Comparison of ENCODE assay signal across 8 mouse cellular contexts in the genomic region with DNA sequence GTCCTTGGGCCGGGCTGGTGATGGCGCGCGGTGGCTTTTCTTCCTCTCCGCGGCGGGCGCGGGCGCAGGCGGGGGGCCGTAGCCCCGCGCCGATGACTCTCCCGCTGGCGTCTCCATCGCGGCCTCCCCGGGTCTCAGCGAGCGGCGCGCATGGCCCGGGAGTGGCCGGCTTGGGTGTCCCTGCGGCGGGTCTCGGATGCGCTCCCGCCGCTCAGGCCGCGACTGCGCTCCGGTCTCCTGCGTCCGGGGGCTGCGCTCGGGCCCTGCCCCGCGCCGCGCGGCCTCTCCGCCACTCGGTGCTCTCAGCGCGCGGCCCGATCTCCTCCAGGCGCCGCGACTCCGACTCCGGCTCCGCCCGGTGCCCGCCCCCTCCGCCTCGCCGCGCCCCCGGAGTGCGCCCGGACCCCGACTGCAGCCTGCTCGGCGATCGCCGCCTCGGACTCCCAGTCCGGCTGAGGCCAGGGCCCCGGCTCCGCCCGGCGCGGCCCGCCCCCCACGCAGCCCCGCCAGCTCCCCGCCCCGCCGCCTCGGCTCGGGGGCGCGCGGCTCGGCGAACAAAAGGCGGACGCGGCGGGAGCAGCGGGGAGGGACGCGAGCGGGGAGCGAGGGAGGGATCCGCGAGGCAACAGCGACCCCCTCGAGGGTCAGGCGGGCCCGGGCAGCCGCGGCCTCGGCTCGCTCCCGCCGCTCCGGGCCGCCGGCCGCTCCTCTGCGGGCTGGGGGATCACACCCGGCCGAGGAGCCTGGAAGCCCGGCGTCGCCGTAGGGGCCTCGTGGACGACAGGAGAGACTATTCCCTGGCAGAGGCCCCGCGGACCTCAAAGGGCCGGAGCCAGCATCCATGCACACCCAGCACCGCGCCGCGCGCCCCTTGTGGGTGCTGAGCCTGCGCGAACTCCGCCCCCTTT. TPM values are rescaled to one million over a fixed set of nuclear protein-coding genes. Genes with fewer than 3 reads are reported as not detected.
A peak's percentile ranks its signal among the peaks of the same experiment; 100 is the strongest.
DNase-seq lines count a peak whose midpoint lies in the region; ATAC-seq and TF ChIP-seq lines count a peak whose summit lies in the region.

A gene (minus strand): TSS at position 462 of the 908 bp plus-strand sequence.

- H3K4me3 ChIP-seq in forebrain, embryonic 12.5 days (replicated peaks) = peak within 1 kb of the TSS; percentile 100
- peak within 1 kb of the TSS; percentile 90 for H3K4me3 ChIP-seq in heart, embryonic 15.5 days
- peak within 1 kb of the TSS; percentile 60 for H3K4me3 ChIP-seq in liver, embryonic 15.5 days (replicated peaks)
- H3K4me3 ChIP-seq in neural tube, embryonic 14.5 days (ENCODE audit: low read depth, low read length) = peak within 1 kb of the TSS; percentile 96
- H3K4me3 ChIP-seq in thymus, adult 2 months (ENCODE audit: control insufficient read depth, insufficient read depth, low read length) = peak within 1 kb of the TSS; percentile 37

- H3K4me2 ChIP-seq in forebrain, embryonic 12.5 days = peak within 1 kb of the TSS; percentile 95
- H3K4me2 ChIP-seq in heart, embryonic 15.5 days = peak within 1 kb of the TSS; percentile 81
- H3K4me2 ChIP-seq in liver, embryonic 15.5 days = peak within 1 kb of the TSS; percentile 70
- peak within 1 kb of the TSS; percentile 100 for H3K4me2 ChIP-seq in neural tube, embryonic 14.5 days (ENCODE audit: low read depth, low read length)

- peak within 1 kb of the TSS; percentile 100 for H3K9ac ChIP-seq in forebrain, embryonic 12.5 days
- H3K9ac ChIP-seq in heart, embryonic 15.5 days = peak within 1 kb of the TSS; percentile 93
- peak within 1 kb of the TSS; percentile 49 for H3K9ac ChIP-seq in liver, embryonic 15.5 days
- peak within 1 kb of the TSS; percentile 99 for H3K9ac ChIP-seq in neural tube, embryonic 14.5 days (replicated peaks; ENCODE audit: low read depth, low read length)

- ATAC-seq in forebrain, embryonic 12.5 days (ENCODE audit: low FRiP score) = peak; percentile 87
- ATAC-seq in heart, embryonic 15.5 days (replicated peaks; ENCODE audit: insufficient number of reproducible peaks, insufficient read depth, low FRiP score, low read depth) = peak; percentile 87
- peak; percentile 71 for ATAC-seq in liver, embryonic 15.5 days (ENCODE audit: insufficient read depth)
- peak; percentile 85 for ATAC-seq in neural tube, embryonic 14.5 days (ENCODE audit: low read depth)

- peak; percentile 80 for TF ChIP-seq POLR2A in brain, embryonic 14.5 days (IDR thresholded peaks at IDR 0.05; ENCODE audit: borderline replicate concordance, extremely low read depth, insufficient read depth, insufficient read length, poor library complexity, severe bottlenecking)
- TF ChIP-seq POLR2A in thymus, adult 2 months (IDR thresholded peaks at IDR 0.05; ENCODE audit: control insufficient read depth, extremely low read depth, insufficient read depth, low read length, poor library complexity) = no peak

- no peaks in the 10 kb centered on the region for H3K9me3 ChIP-seq in forebrain, embryonic 12.5 days
- H3K9me3 ChIP-seq in heart, embryonic 15.5 days (replicated peaks) = no peaks in the 10 kb centered on the region
- no peaks in the 10 kb centered on the region for H3K9me3 ChIP-seq in liver, embryonic 15.5 days (replicated peaks)
- no peaks in the 10 kb centered on the region for H3K9me3 ChIP-seq in neural tube, embryonic 14.5 days (ENCODE audit: control insufficient read depth, low read length)

- peak; percentile 59 for DNase-seq in 3T3-L1 (ENCODE audit: low read depth, low spot score)
- DNase-seq in brain, embryonic 14.5 days (ENCODE audit: low read depth) = peak; percentile 94
- DNase-seq in kidney, postnatal 25 days = peak; percentile 74 to 91
- DNase-seq in thymus, adult 2 months = peak; percentile 53

- H3K36me3 ChIP-seq in forebrain, embryonic 12.5 days (replicated peaks) = 0 out of 2 replicates have a peak, but pooled peaks cover 2% of the 10 kb centered on the region
- H3K36me3 ChIP-seq in heart, embryonic 15.5 days = no peaks in the 10 kb centered on the region
- H3K36me3 ChIP-seq in liver, embryonic 15.5 days (replicated peaks) = no peaks in the 10 kb centered on the region
- no peaks in the 10 kb centered on the region for H3K36me3 ChIP-seq in neural tube, embryonic 14.5 days (ENCODE audit: control insufficient read depth, insufficient read depth, low read length)
- H3K36me3 ChIP-seq in thymus, adult 2 months (ENCODE audit: control insufficient read depth, insufficient read depth, low read length) = no peaks in the 10 kb centered on the region

- WGBS in forebrain, embryonic 12.5 days = under 1% methylated on average over 123 of the region's 136 CpGs
- WGBS in heart, embryonic 15.5 days = under 1% methylated on average over 92 of the region's 136 CpGs
- under 1% methylated on average over 131 of the region's 136 CpGs for WGBS in liver, embryonic 15.5 days (ENCODE audit: insufficient replicate concordance)
- under 1% methylated on average over 69 of the region's 136 CpGs for WGBS in neural tube, embryonic 14.5 days
- 1% methylated on average over 128 of the region's 136 CpGs for WGBS in thymus, adult 2 months

- H3K27me3 ChIP-seq in forebrain, embryonic 12.5 days = peaks cover 10% of the 10 kb centered on the region
- H3K27me3 ChIP-seq in heart, embryonic 15.5 days = peaks cover 4% of the 10 kb centered on the region; the same call in 1 of the 2 replicates
- H3K27me3 ChIP-seq in liver, embryonic 15.5 days = peaks cover 80% of the 10 kb centered on the region
- no peaks in the 10 kb centered on the region for H3K27me3 ChIP-seq in neural tube, embryonic 14.5 days (ENCODE audit: control insufficient read depth, insufficient read depth, low read length)
- H3K27me3 ChIP-seq in thymus, adult 2 months (ENCODE audit: control insufficient read depth, insufficient read depth, low read length) = peaks cover 6% of the 10 kb centered on the region; the same call in 1 of the 2 replicates

- TF ChIP-seq CTCF in brain, embryonic 14.5 days (IDR thresholded peaks at IDR 0.05; ENCODE audit: borderline replicate concordance, extremely low read depth, insufficient read depth, insufficient read length) = peak; percentile 41; the same call in 1 of the 2 replicates
- TF ChIP-seq CTCF in thymus, adult 2 months (IDR thresholded peaks at IDR 0.05; ENCODE audit: borderline replicate concordance, control insufficient read depth, extremely low read depth, insufficient read depth, low read length, poor library complexity) = peak; percentile 26; the same call in 1 of the 2 replicates

- H3K4me1 ChIP-seq in forebrain, embryonic 12.5 days = peaks cover 52% of the 10 kb centered on the region
- peaks cover 47% of the 10 kb centered on the region for H3K4me1 ChIP-seq in heart, embryonic 15.5 days (replicated peaks)
- peaks cover 36% of the 10 kb centered on the region for H3K4me1 ChIP-seq in liver, embryonic 15.5 days (replicated peaks)
- H3K4me1 ChIP-seq in neural tube, embryonic 14.5 days (ENCODE audit: control insufficient read depth, insufficient read depth, low read length) = peaks cover 41% of the 10 kb centered on the region
- H3K4me1 ChIP-seq in thymus, adult 2 months (replicated peaks; ENCODE audit: control insufficient read depth, insufficient read depth, low read length) = peaks cover 11% of the 10 kb centered on the region

- H3K27ac ChIP-seq in forebrain, embryonic 12.5 days = peak within 1 kb of the TSS; percentile 98
- peak within 1 kb of the TSS; percentile 94 for H3K27ac ChIP-seq in heart, embryonic 15.5 days
- H3K27ac ChIP-seq in liver, embryonic 15.5 days (replicated peaks) = peak within 1 kb of the TSS; percentile 9; the same call in 1 of the 2 replicates
- peak within 1 kb of the TSS; percentile 98 for H3K27ac ChIP-seq in neural tube, embryonic 14.5 days (ENCODE audit: low read depth, low read length)
- H3K27ac ChIP-seq in thymus, adult 2 months (ENCODE audit: control insufficient read depth, insufficient read depth, low read length) = no peak within 1 kb of the TSS

RNA-seq across cellular contexts. Expression of the gene that starts here (rescaled TPM):
- 21.3 and 40.2 TPM in 2 replicates for polyA plus RNA-seq in brain, embryonic 14.5 days (2012; rRNA removed)
- polyA plus RNA-seq in forebrain, embryonic 12.5 days (2016; fragmentation: Nextera tagmentation; extraction: Ambion mirVana) = 6.0 and 7.4 TPM in 2 replicates
- polyA plus RNA-seq in heart, embryonic 15.5 days (2015; fragmentation: Nextera tagmentation; extraction: Ambion mirVana) = 1.7 and 2.7 TPM in 2 replicates
- polyA plus RNA-seq in liver, embryonic 15.5 days (2015; fragmentation: Nextera tagmentation; extraction: Ambion mirVana) = 1.4 and 1.7 TPM in 2 replicates
- 10.0 and 10.2 TPM in 2 replicates for polyA plus RNA-seq in neural tube, embryonic 14.5 days (2014; fragmentation: Nextera tagmentation; extraction: Ambion mirVana)
- 5.2 and 5.3 TPM in 2 replicates for polyA plus RNA-seq in thymus, adult 2 months (2012; rRNA removed)

Comparison
In these comparisons a context has a peak if more than half of its experiments do, and no peak if none do; other contexts are left out.
1. H3K4me3 ChIP-seq: peak in every context shown above with its lines; median percentile 100 in forebrain, embryonic 12.5 days; 96 in neural tube, embryonic 14.5 days; 90 in heart, embryonic 15.5 days; 60 in liver, embryonic 15.5 days; 37 in thymus, adult 2 months.
2. H3K9ac ChIP-seq: peak in every context shown above with its lines; median percentile 100 in forebrain, embryonic 12.5 days; 99 in neural tube, embryonic 14.5 days; 93 in heart, embryonic 15.5 days; 49 in liver, embryonic 15.5 days.